Mouse (Mus musculus) forebrain, embryonic 11.5 days (tissue): ENCODE measurements at regions not wholly inside any gene's neighbourhood (a gene's known extent, or its start where the extent isn't known, plus 50 kb on each side); places are given as distances from the start of the nearest gene placed in this dataset.

Source experiments
- ATAC-seq: fragments of 200-750 bp; cut with Nextera tagmentation; replicated peaks from 2 replicates; pipeline ENCODE4 v1.8.0; 2017; ENCODE audit warnings: moderate TSS enrichment; ENCODE audit not compliant: low FRiP score
- DNase-seq: peaks from one replicate; pipeline ENCODE4 v3.0.0-alpha.2; 2017; ENCODE audit warnings: low spot score
- H3K27ac ChIP-seq: fragments of 300-500 bp; sonication (generic); 2 replicates; pipeline ENCODE4 v1.5.1; 2014; ENCODE audit warnings: low read depth, low read length
- H3K27me3 ChIP-seq: fragments of 300-500 bp; sonication (generic); 2 replicates; pipeline ENCODE4 v1.6.1; 2014; ENCODE audit warnings: mild to moderate bottlenecking, low read length, mixed read lengths; ENCODE audit not compliant: control insufficient read depth, insufficient read depth
- H3K36me3 ChIP-seq: fragments of 300-500 bp; sonication (generic); 2 replicates; pipeline ENCODE4 v1.6.1; 2014; ENCODE audit warnings: mild to moderate bottlenecking, low read length, moderate library complexity, mixed read lengths; ENCODE audit not compliant: control insufficient read depth, insufficient read depth
- H3K4me1 ChIP-seq: fragments of 300-500 bp; sonication (generic); replicated peaks from 2 replicates; pipeline ENCODE4 v1.6.1; 2014; ENCODE audit warnings: low read length, mixed read lengths; ENCODE audit not compliant: control insufficient read depth, insufficient read depth
- H3K4me2 ChIP-seq: fragments of 300-500 bp; sonication (generic); 2 replicates; pipeline ENCODE4 v1.6.1; 2014; ENCODE audit warnings: low read depth, mild to moderate bottlenecking, low read length, moderate library complexity, mixed read lengths; ENCODE audit not compliant: severe bottlenecking
- H3K4me3 ChIP-seq: fragments of 300-500 bp; sonication (generic); 2 replicates; pipeline ENCODE4 v1.5.1; 2014; ENCODE audit warnings: low read depth, low read length
- H3K9ac ChIP-seq: fragments of 300-500 bp; sonication (generic); 2 replicates; pipeline ENCODE4 v1.6.1; 2014; ENCODE audit warnings: low read length
- H3K9me3 ChIP-seq: fragments of 300-500 bp; sonication (generic); 2 replicates; pipeline ENCODE4 v1.6.1; 2016; ENCODE audit warnings: low read length, mixed read lengths; ENCODE audit not compliant: control insufficient read depth
- WGBS: fragments of 180-500 bp; shearing (Covaris S2); extraction: QIAGEN DNeasy Blood & Tissue Kit; methylation state at CpG from one replicate; pipeline ENCODE4 v1.1.7; 2014; 5-methylcytosine and 5-hydroxymethylcytosine counted together

DNA sequence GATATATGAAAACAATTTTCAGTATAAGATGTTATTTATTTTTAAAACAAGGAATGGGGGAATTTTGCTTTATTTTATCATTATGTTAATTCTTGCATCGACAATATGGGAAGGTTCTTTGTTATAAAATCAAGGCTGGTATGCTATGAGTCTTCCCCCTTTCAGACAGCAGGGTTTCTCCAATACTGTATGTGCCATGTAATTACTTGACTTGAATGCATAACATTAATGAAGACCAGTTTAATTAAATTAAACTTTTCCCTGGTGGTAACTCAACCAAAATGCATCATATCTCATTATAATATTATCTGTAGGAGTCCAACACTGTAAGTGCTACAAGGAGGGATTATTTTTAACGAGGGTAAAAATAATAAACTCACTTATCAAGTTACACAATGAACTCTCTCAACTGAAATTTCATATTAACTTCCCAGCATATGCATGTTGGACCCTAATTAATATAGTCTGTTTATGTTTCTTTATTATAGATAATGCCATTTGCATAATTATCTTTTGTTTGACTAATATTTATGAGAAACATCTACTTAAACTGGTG is 1749.2 kb upstream of the Tenm3 start:
- H3K27me3 ChIP-seq, result no peaks in the 10 kb centered on the region
- WGBS, result 89% methylated on average over 2 of the region's 2 CpGs
- no peak overlapping the region for H3K4me2 ChIP-seq
- H3K9me3 ChIP-seq, result no peaks in the 10 kb centered on the region
- H3K27ac ChIP-seq, result no peak overlapping the region
- no peak for DNase-seq
- H3K4me3 ChIP-seq, result no peak overlapping the region
- H3K4me1 ChIP-seq, result no peaks in the 10 kb centered on the region
- no peaks in the 10 kb centered on the region for H3K36me3 ChIP-seq
- no peak overlapping the region for H3K9ac ChIP-seq
- ATAC-seq, result peak; percentile 36; the same call in 1 of the 2 replicates
